Mouse (Mus musculus) liver, adult 2 months (tissue): ENCODE measurements around the gene Telo2.

Experiments
- CTCF ChIP-seq: fragments of 200-500 bp; IDR thresholded peaks from 2 replicates; pipeline ENCODE4 v1.5.1; 2011; ENCODE audit warnings: low read depth, low read length, control low read depth
- POLR2A ChIP-seq: fragments of 200-500 bp; IDR thresholded peaks from 2 replicates; pipeline ENCODE4 v1.6.1; 2011; ENCODE audit warnings: low read length, control low read depth; ENCODE audit not compliant: insufficient read depth; ENCODE audit errors: extremely low read depth

GRCm38 (mm10) chr17:25115664-25116432 is at the start of gene Telo2:
- no peak for TF ChIP-seq CTCF
- 0 out of 2 replicates have a peak, but pooled peaks have one; percentile 17 for TF ChIP-seq POLR2A
